Mouse (Mus musculus) intestine, embryonic 16.5 days (tissue): ENCODE results near the gene Gpc6. TPM values are rescaled to one million over a fixed set of nuclear protein-coding genes. Genes with fewer than 3 reads are reported as not detected.

Experiments used
- ATAC-seq: fragments of 200-750 bp; cut with Nextera tagmentation; 2 replicates; pipeline ENCODE4 v1.8.0; 2017; ENCODE audit warnings: moderate TSS enrichment, moderate library complexity
- H3K27ac ChIP-seq: fragments of 300-500 bp; sonication (generic); 2 replicates; pipeline ENCODE4 v1.5.1; 2014; ENCODE audit warnings: mild to moderate bottlenecking, low read length
- H3K27me3 ChIP-seq: fragments of 300-500 bp; sonication (generic); replicated peaks from 2 replicates; pipeline ENCODE4 v1.6.1; 2014; ENCODE audit warnings: low read length, control low read depth, mixed read lengths; ENCODE audit not compliant: control insufficient read depth, insufficient read depth
- H3K36me3 ChIP-seq: fragments of 300-500 bp; sonication (generic); 2 replicates; pipeline ENCODE4 v1.6.1; 2014; ENCODE audit warnings: low read length, control low read depth; ENCODE audit not compliant: control insufficient read depth, insufficient read depth
- H3K4me1 ChIP-seq: fragments of 300-500 bp; sonication (generic); 2 replicates; pipeline ENCODE4 v1.6.1; 2014; ENCODE audit warnings: low read length, control low read depth, mixed read lengths; ENCODE audit not compliant: control insufficient read depth, insufficient read depth
- H3K4me2 ChIP-seq: fragments of 300-500 bp; sonication (generic); 2 replicates; pipeline ENCODE4 v1.6.1; 2014; ENCODE audit warnings: low read depth, low read length, control low read depth
- H3K4me3 ChIP-seq: fragments of 300-500 bp; sonication (generic); 2 replicates; pipeline ENCODE4 v1.5.1; 2014; ENCODE audit warnings: mild to moderate bottlenecking, low read length
- H3K9ac ChIP-seq: fragments of 300-500 bp; sonication (generic); 2 replicates; pipeline ENCODE4 v1.6.1; 2014; ENCODE audit warnings: low read depth, low read length
- H3K9me3 ChIP-seq: fragments of 300-500 bp; sonication (generic); 2 replicates; pipeline ENCODE4 v1.6.1; 2016; ENCODE audit warnings: low read length, control low read depth; ENCODE audit not compliant: control insufficient read depth
- WGBS: fragments of 180-500 bp; shearing (Covaris S2); extraction: QIAGEN DNeasy Blood & Tissue Kit; methylation state at CpG from one replicate; pipeline ENCODE4 v1.1.7; 2014; 5-methylcytosine and 5-hydroxymethylcytosine counted together
- polyA plus RNA-seq: library from polyadenylated mRNA; unstranded; fragments of >200 nt; fragmentation: Nextera tagmentation; extraction: Ambion mirVana; gene quantifications from 2 replicates; pipeline ENCODE4 v1.2.1, GENCODE M21; 2015

Gene Gpc6
- polyA plus RNA-seq, 1 experiment from 2014 or later = 29.7 TPM

GRCm38 (mm10) chr14:117525133-117525532 is 600.0 kb downstream of the Gpc6 start:
- no peaks in the 10 kb centered on the region for H3K36me3 ChIP-seq
- no peaks in the 10 kb centered on the region for H3K9me3 ChIP-seq
- H3K27ac ChIP-seq = no peak overlapping the region
- H3K27me3 ChIP-seq = no peaks in the 10 kb centered on the region
- ATAC-seq = no peak
- WGBS = 89% methylated on average over 6 of the region's 6 CpGs
- no peak overlapping the region for H3K4me3 ChIP-seq
- no peak overlapping the region for H3K4me2 ChIP-seq
- H3K9ac ChIP-seq = no peak overlapping the region
- H3K4me1 ChIP-seq = 0 out of 2 replicates have a peak, but pooled peaks cover 1% of the 10 kb centered on the region

- Histone ChIP-seq H3K27me3 (no peaks in the 10 kb centered on the region), H3K9ac (no peak overlapping the region), H3K9me3 (no peaks in the 10 kb centered on the region), H3K36me3 (no peaks in the 10 kb centered on the region), H3K4me1 (no peaks in the 10 kb centered on the region), H3K4me3 (no peak overlapping the region), H3K27ac (no peak overlapping the region), H3K4me2 (no peak overlapping the region)
- ATAC-seq = no peak
- WGBS = 88% methylated on average over 7 of the region's 7 CpGs
These were observed 601.9 kb downstream of the Gpc6 start for GRCm38 (mm10) chr14:117527053-117527452.

DNA sequence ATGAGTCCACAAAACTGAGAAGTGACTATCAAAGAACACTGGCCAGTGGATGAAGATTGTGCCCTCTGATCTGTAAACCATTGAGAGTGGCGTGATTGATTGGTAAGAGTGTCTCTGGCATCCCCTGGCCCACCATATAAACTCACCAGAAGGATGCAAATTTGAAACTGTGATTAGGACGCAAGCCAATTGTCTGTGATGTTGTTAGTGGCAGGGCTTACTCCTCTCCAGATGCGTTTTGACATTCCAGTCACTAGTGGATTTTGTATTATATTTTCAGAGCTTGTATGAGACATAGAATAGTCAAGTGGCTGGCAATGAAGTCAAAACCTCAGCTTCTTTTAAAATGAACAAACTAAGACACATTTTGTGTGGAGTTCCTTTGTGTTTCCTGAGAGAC is 604.3 kb downstream of the Gpc6 start:
- no peaks in the 10 kb centered on the region for H3K36me3 ChIP-seq
- H3K4me1 ChIP-seq = no peaks in the 10 kb centered on the region
- H3K9ac ChIP-seq = no peak overlapping the region
- H3K9me3 ChIP-seq = no peaks in the 10 kb centered on the region
- WGBS = 69% methylated on average over 3 of the region's 3 CpGs
- no peak for ATAC-seq
- no peaks in the 10 kb centered on the region for H3K27me3 ChIP-seq
- no peak overlapping the region for H3K4me3 ChIP-seq
- no peak overlapping the region for H3K27ac ChIP-seq
- H3K4me2 ChIP-seq = no peak overlapping the region

DNA sequence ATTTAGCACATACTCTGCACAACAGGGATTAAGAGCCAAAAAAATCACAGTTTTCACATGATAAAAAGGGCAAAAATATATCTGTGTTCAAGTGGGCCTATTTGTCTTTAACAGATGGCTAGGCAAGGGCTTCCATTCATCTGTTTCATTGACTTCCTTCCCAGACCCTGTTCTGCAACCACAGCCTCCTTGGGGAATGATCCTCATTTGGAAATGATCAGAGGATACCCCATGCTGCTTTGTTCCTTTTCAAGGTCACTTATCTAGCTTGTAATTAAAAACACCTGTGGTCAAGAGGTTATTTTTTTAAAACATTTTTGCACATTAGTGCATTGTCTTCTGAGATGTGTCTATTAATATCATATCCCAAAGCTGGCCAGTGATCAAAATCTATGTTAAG is 627.7 kb downstream of the Gpc6 start:
- Histone ChIP-seq H3K27me3 (no peaks in the 10 kb centered on the region), H3K36me3 (no peaks in the 10 kb centered on the region), H3K4me3 (no peak overlapping the region), H3K9me3 (no peaks in the 10 kb centered on the region), H3K27ac (no peak overlapping the region), H3K4me2 (no peak overlapping the region), H3K9ac (no peak overlapping the region), H3K4me1 (no peaks in the 10 kb centered on the region)
- ATAC-seq = no peak

DNA sequence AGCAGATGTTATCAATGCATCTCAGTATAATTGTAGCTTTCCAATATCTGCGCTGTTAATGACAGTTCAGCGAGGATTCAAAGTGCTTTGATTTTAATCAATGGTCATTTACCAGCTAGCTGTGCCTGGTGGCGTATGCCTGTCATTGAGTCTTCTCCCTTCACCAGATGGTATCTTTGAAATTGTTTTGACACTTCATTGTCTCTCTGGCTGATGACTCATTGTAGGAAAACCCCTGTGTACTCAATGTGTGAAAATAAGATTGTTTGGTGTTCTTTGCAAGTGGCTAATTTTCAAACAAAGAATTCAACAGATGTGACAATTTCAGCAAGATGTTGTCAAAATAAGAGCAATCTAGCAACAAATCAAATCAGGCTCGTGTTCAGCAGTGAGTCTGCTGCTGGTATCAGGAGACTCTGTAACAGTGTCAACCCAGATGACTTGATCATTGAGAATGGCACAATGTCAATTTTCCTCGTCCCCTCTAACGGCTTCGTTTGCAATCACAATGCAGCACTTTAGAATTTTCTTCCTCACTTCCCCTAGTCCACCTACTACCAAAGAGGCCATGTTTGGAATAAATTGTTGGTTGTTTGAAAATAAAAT is 631.7 kb downstream of the Gpc6 start:
- Histone ChIP-seq H3K36me3 (no peaks in the 10 kb centered on the region), H3K27ac (no peak overlapping the region), H3K4me1 (no peaks in the 10 kb centered on the region), H3K9ac (no peak overlapping the region), H3K4me3 (no peak overlapping the region), H3K9me3 (no peaks in the 10 kb centered on the region), H3K27me3 (no peaks in the 10 kb centered on the region), H3K4me2 (no peak overlapping the region)
- ATAC-seq = no peak
- WGBS = 80% methylated on average over 7 of the region's 7 CpGs

DNA sequence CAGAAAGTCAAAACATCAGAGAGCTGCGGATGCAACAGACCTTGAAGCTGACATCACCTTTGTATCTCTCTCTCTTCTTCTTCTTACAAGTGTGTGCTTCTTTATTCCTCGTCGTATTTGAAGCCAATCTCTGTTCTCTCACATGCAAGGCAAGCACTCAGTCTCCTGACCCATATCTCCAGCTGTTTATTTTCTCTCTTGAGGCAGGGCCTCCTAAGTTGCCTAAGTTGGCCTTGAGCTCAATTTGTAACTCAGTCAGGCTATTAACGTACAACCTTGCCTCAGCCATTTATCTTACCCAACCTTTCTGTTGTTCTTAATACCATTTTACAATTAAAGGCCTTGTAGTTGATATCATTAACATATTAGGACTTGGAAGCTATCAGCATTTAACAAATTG is 637.0 kb downstream of the Gpc6 start:
- H3K4me3 ChIP-seq = no peak overlapping the region
- no peaks in the 10 kb centered on the region for H3K9me3 ChIP-seq
- no peak overlapping the region for H3K4me2 ChIP-seq
- no peak overlapping the region for H3K9ac ChIP-seq
- ATAC-seq = no peak
- no peaks in the 10 kb centered on the region for H3K4me1 ChIP-seq
- H3K36me3 ChIP-seq = no peaks in the 10 kb centered on the region
- H3K27ac ChIP-seq = no peak overlapping the region
- WGBS = 83% methylated on average over 4 of the region's 4 CpGs
- H3K27me3 ChIP-seq = no peaks in the 10 kb centered on the region

DNA sequence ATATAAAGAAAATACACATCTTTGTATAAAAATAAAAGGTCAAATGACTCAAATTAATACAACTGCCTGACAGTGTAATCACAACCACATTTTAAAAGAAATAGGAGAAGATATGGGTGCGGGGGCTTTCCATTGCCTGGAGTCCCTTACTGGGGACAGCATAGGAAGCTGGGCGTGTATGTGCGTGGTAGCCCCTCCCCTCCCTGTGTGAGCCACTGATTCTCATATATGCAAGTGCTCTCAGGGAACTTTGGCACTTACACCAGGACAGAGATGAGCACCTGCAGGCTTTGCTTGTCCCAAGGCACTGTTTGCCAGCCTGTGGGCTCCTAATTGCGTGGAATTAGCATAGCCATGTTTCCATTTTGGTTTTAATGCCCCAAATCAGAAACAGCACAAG is 644.2 kb downstream of the Gpc6 start:
- Histone ChIP-seq H3K4me2 (no peak overlapping the region), H3K27me3 (no peaks in the 10 kb centered on the region), H3K27ac (no peak overlapping the region), H3K4me3 (no peak overlapping the region), H3K9me3 (no peaks in the 10 kb centered on the region), H3K4me1 (no peaks in the 10 kb centered on the region), H3K36me3 (no peaks in the 10 kb centered on the region), H3K9ac (no peak overlapping the region)
- 84% methylated on average over 4 of the region's 4 CpGs for WGBS
- ATAC-seq = no peak

DNA sequence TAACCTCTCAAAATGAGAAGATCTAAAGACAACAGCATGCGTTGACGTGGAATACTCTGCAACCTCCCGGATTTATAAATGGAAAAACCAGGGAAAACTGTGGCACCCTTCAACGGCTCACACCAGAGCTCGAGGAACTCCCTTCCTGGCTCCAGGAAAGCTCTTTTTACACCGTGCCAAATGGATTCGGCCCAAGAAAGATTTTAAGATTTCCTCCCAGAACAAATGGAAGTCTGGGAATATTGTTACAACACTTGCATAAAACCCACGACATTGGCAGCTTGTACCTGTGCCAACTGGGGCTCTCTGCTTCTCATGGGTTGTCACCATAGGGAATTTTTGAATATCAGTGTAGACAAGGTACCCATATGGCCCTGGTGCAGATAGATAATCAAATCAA is 647.1 kb downstream of the Gpc6 start:
- H3K36me3 ChIP-seq = no peaks in the 10 kb centered on the region
- H3K9me3 ChIP-seq = no peaks in the 10 kb centered on the region
- no peaks in the 10 kb centered on the region for H3K4me1 ChIP-seq
- ATAC-seq = no peak
- no peak overlapping the region for H3K9ac ChIP-seq
- H3K27me3 ChIP-seq = no peaks in the 10 kb centered on the region
- 69% methylated on average over 8 of the region's 8 CpGs for WGBS
- H3K4me2 ChIP-seq = no peak overlapping the region
- no peak overlapping the region for H3K4me3 ChIP-seq
- no peak overlapping the region for H3K27ac ChIP-seq

- H3K27me3 ChIP-seq = no peaks in the 10 kb centered on the region
- H3K9ac ChIP-seq = no peak overlapping the region
- H3K9me3 ChIP-seq = no peaks in the 10 kb centered on the region
- WGBS = 83% methylated on average over 6 of the region's 6 CpGs
- ATAC-seq = no peak
- no peaks in the 10 kb centered on the region for H3K4me1 ChIP-seq
- H3K4me3 ChIP-seq = no peak overlapping the region
- H3K36me3 ChIP-seq = no peaks in the 10 kb centered on the region
- H3K4me2 ChIP-seq = no peak overlapping the region
- no peak overlapping the region for H3K27ac ChIP-seq
These were observed 649.1 kb downstream of the Gpc6 start for GRCm38 (mm10) chr14:117574216-117574615.

DNA sequence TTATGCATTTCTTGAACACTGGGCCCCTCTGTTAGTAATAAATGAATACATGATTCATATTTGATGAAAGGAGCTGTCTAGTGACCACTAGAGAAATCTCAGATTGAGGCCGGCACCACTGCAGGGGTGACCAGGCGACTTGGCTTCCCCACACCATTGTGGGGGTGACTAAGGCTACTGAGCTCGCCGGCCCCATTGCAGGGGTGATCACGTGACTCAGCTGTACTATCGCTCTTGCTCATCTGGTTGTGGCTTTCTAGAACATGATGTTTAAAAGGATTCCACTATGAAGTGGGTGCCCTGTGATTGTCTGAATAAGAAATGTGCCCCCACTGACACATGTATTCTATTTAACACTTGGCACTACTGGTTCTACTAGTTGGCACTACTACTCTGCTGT is 656.6 kb downstream of the Gpc6 start:
- H3K27me3 ChIP-seq = no peaks in the 10 kb centered on the region
- H3K4me1 ChIP-seq = no peaks in the 10 kb centered on the region
- no peak for ATAC-seq
- no peak overlapping the region for H3K9ac ChIP-seq
- H3K27ac ChIP-seq = no peak overlapping the region
- no peak overlapping the region for H3K4me3 ChIP-seq
- H3K9me3 ChIP-seq = no peaks in the 10 kb centered on the region
- 93% methylated on average over 6 of the region's 6 CpGs for WGBS
- H3K36me3 ChIP-seq = no peaks in the 10 kb centered on the region
- H3K4me2 ChIP-seq = no peak overlapping the region
